Mouse (Mus musculus): ENCODE data around the gene Ascc2. TPM values are rescaled to one million over a fixed set of nuclear protein-coding genes. Genes with fewer than 3 reads are reported as not detected.

Ascc2 gene
- polyA plus RNA-seq, 2 experiments, result 10.0 to 15.0 TPM

- H3K4me1 ChIP-seq (replicated peaks; ENCODE audit: control insufficient read depth in 2 of 2, insufficient read depth in 2 of 2, low read length in 1 of 2), result peaks cover 20% of the 10 kb centered on the region in 2 experiments
- TF ChIP-seq CTCF (IDR thresholded peaks at IDR 0.05; ENCODE audit: low read depth), result 0 out of 2 replicates have a peak, but pooled peaks have one; percentile 5
- no peak for TF ChIP-seq EP300 (IDR thresholded peaks at IDR 0.05; ENCODE audit: low read depth)
- H3K4me3 ChIP-seq (ENCODE audit: insufficient read depth in 1 of 2, low read depth in 2 of 2, low read length in 2 of 2), result peak within 1 kb of the TSS; percentile 89 to 95
- ATAC-seq (ENCODE audit: insufficient read depth), result peak; percentile 93
- no peaks in the 10 kb centered on the region for H3K27me3 ChIP-seq (ENCODE audit: control insufficient read depth, insufficient read depth, low read length)
- H3K4me2 ChIP-seq (ENCODE audit: low read depth), result peak within 1 kb of the TSS; percentile 77
- 3% methylated on average over 53 of the region's 53 CpGs for WGBS (ENCODE audit: insufficient replicate concordance)
- H3K9me3 ChIP-seq (ENCODE audit: control insufficient read depth, low read length), result no peaks in the 10 kb centered on the region
- peak; percentile 90 to 91 (median 91) for DNase-seq (ENCODE audit: low read depth in 3 of 3, low spot score in 3 of 3)
- H3K27ac ChIP-seq, result peak within 1 kb of the TSS; percentile 80
- H3K36me3 ChIP-seq (replicated peaks; ENCODE audit: control insufficient read depth, insufficient read depth, low read depth), result no peaks in the 10 kb centered on the region; the same call in 1 of the 2 replicates
- H3K9ac ChIP-seq (replicated peaks), result peak within 1 kb of the TSS; percentile 100
Observed at GRCm38 (mm10) chr11:4594608-4595500, 42.7 kb upstream of the Ascc2 start, which contains the start of gene Mtmr3. Gene Mtmr3, minus strand, starts transcription at chr11:4594863.

DNA sequence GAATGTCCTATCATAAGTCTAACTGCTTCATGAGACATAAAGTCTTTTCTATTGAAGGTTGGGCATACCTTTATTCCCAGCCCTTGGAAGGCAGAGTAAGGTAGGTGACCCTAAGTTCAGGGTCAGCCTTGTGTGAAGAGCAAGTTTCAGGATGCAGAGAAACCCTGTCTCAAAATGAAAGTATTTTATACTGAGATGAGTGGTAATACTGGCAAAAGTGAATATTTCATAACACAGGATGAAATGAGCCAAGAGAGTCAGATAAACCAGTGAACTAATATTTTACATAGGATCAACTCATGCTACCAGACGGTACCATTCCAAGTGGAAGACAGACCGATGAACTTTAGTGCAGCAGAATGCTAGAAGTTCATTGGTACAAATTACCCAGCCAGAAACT, 39.1 kb upstream of the Ascc2 start:
- no peaks in the 10 kb centered on the region for H3K36me3 ChIP-seq (replicated peaks; ENCODE audit: control insufficient read depth, insufficient read depth, low read depth)
- no peaks in the 10 kb centered on the region for H3K9me3 ChIP-seq (ENCODE audit: control insufficient read depth, low read length)
- no peak for TF ChIP-seq CTCF (IDR thresholded peaks at IDR 0.05; ENCODE audit: low read depth)
- no peak for TF ChIP-seq EP300 (IDR thresholded peaks at IDR 0.05; ENCODE audit: low read depth)
- H3K27me3 ChIP-seq (ENCODE audit: control insufficient read depth, insufficient read depth, low read length), result no peaks in the 10 kb centered on the region
- H3K4me2 ChIP-seq (ENCODE audit: low read depth), result no peak overlapping the region
- H3K4me3 ChIP-seq (ENCODE audit: insufficient read depth in 1 of 2, low read depth in 2 of 2, low read length in 2 of 2), result no peak overlapping the region
- H3K27ac ChIP-seq, result no peak overlapping the region
- ATAC-seq (ENCODE audit: insufficient read depth) (no peak), DNase-seq (ENCODE audit: low read depth in 3 of 3, low spot score in 3 of 3) (no peak)
- WGBS (ENCODE audit: insufficient replicate concordance), result 79% methylated on average over 2 of the region's 2 CpGs
- H3K4me1 ChIP-seq (replicated peaks; ENCODE audit: control insufficient read depth in 2 of 2, insufficient read depth in 2 of 2, low read length in 1 of 2), result peaks cover 3 to 6% of the 10 kb centered on the region in 2 experiments
- H3K9ac ChIP-seq (replicated peaks), result no peak overlapping the region

GRCm38 (mm10) chr11:4599916-4600315, 37.6 kb upstream of the Ascc2 start:
- Histone ChIP-seq H3K27ac (no peak overlapping the region), H3K9ac (replicated peaks) (no peak overlapping the region), H3K9me3 (ENCODE audit: control insufficient read depth, low read length) (no peaks in the 10 kb centered on the region), H3K4me3 (ENCODE audit: insufficient read depth in 1 of 2, low read depth in 2 of 2, low read length in 2 of 2) (no peak overlapping the region), H3K4me2 (ENCODE audit: low read depth) (no peak overlapping the region), H3K27me3 (ENCODE audit: control insufficient read depth, insufficient read depth, low read length) (no peaks in the 10 kb centered on the region; the same call in 1 of the 2 replicates), H3K36me3 (replicated peaks; ENCODE audit: control insufficient read depth, insufficient read depth, low read depth) (no peaks in the 10 kb centered on the region), H3K4me1 (replicated peaks; ENCODE audit: control insufficient read depth in 2 of 2, insufficient read depth in 2 of 2, low read length in 1 of 2) (peaks cover 3 to 6% of the 10 kb centered on the region in 2 experiments)
- 24% methylated on average over 3 of the region's 3 CpGs for WGBS (ENCODE audit: insufficient replicate concordance)
- DNase-seq (ENCODE audit: low read depth in 3 of 3, low spot score in 3 of 3) (no peak), ATAC-seq (ENCODE audit: insufficient read depth) (no peak)
- TF ChIP-seq EP300 (IDR thresholded peaks at IDR 0.05; ENCODE audit: low read depth) (no peak), CTCF (IDR thresholded peaks at IDR 0.05; ENCODE audit: low read depth) (no peak)

- H3K36me3 ChIP-seq (replicated peaks; ENCODE audit: control insufficient read depth, insufficient read depth, low read depth), result no peaks in the 10 kb centered on the region
- no peaks in the 10 kb centered on the region; the same call in 1 of the 2 replicates for H3K27me3 ChIP-seq (ENCODE audit: control insufficient read depth, insufficient read depth, low read length)
- no peak overlapping the region for H3K4me3 ChIP-seq (ENCODE audit: insufficient read depth in 1 of 2, low read depth in 2 of 2, low read length in 2 of 2)
- H3K9me3 ChIP-seq (ENCODE audit: control insufficient read depth, low read length), result no peaks in the 10 kb centered on the region
- 77% methylated on average over 5 of the region's 5 CpGs for WGBS (ENCODE audit: insufficient replicate concordance)
- no peak overlapping the region for H3K27ac ChIP-seq
- no peak for TF ChIP-seq EP300 (IDR thresholded peaks at IDR 0.05; ENCODE audit: low read depth)
- TF ChIP-seq CTCF (IDR thresholded peaks at IDR 0.05; ENCODE audit: low read depth), result no peak
- no peak for ATAC-seq (ENCODE audit: insufficient read depth)
- H3K4me1 ChIP-seq (replicated peaks; ENCODE audit: control insufficient read depth in 2 of 2, insufficient read depth in 2 of 2, low read length in 1 of 2), result no peaks in the 10 kb centered on the region; a peak in 2 of 4 replicates
- H3K4me2 ChIP-seq (ENCODE audit: low read depth), result no peak overlapping the region
- DNase-seq (ENCODE audit: low read depth in 3 of 3, low spot score in 3 of 3), result no peak
- H3K9ac ChIP-seq (replicated peaks), result no peak overlapping the region
Observed at GRCm38 (mm10) chr11:4601890-4602289, 35.7 kb upstream of the Ascc2 start.

All from liver, embryonic 14.5 days (tissue).